Mouse (Mus musculus) limb, embryonic 15.5 days (tissue): ENCODE results near the gene Chil1. TPM values are rescaled to one million over a fixed set of nuclear protein-coding genes. Genes with fewer than 3 reads are reported as not detected.

Experiments used
- ATAC-seq: fragments of 200-750 bp; cut with Nextera tagmentation; 2 replicates; pipeline ENCODE4 v1.8.0; 2017; ENCODE audit warnings: low read depth, moderate TSS enrichment; ENCODE audit not compliant: insufficient number of reproducible peaks, low FRiP score, low TSS enrichment
- H3K27ac ChIP-seq: fragments of 300-500 bp; sonication (generic); 2 replicates; pipeline ENCODE4 v1.5.1; 2015; ENCODE audit warnings: moderate library complexity, mild to moderate bottlenecking, inconsistent platforms
- H3K27me3 ChIP-seq: fragments of 300-500 bp; sonication (generic); 2 replicates; pipeline ENCODE4 v1.6.1; 2015; ENCODE audit warnings: inconsistent platforms
- H3K36me3 ChIP-seq: fragments of 300-500 bp; sonication (generic); 2 replicates; pipeline ENCODE4 v1.6.1; 2015; ENCODE audit warnings: inconsistent platforms
- H3K4me1 ChIP-seq: fragments of 300-500 bp; sonication (generic); 2 replicates; pipeline ENCODE4 v1.6.1; 2015; ENCODE audit warnings: inconsistent platforms
- H3K4me2 ChIP-seq: fragments of 300-500 bp; sonication (generic); 2 replicates; pipeline ENCODE4 v1.6.1; 2015; ENCODE audit warnings: mild to moderate bottlenecking, inconsistent platforms
- H3K4me3 ChIP-seq: fragments of 300-500 bp; sonication (generic); 2 replicates; pipeline ENCODE4 v1.5.1; 2015; ENCODE audit warnings: mild to moderate bottlenecking, inconsistent platforms
- H3K9ac ChIP-seq: fragments of 300-500 bp; sonication (generic); 2 replicates; pipeline ENCODE4 v1.6.1; 2015; ENCODE audit warnings: inconsistent platforms
- H3K9me3 ChIP-seq: fragments of 300-500 bp; sonication (generic); 2 replicates; pipeline ENCODE4 v1.6.1; 2016; ENCODE audit warnings: inconsistent platforms
- WGBS: fragments of 180-500 bp; shearing (Covaris S2); methylation state at CpG from one replicate; pipeline ENCODE4 v1.1.7; 2015; 5-methylcytosine and 5-hydroxymethylcytosine counted together
- polyA plus RNA-seq: library from polyadenylated mRNA; unstranded; fragments of >200 nt; fragmentation: Nextera tagmentation; extraction: Ambion mirVana; gene quantifications from 2 replicates; pipeline ENCODE4 v1.2.1, GENCODE M21; 2015

Gene Chil1
- polyA plus RNA-seq, 1 experiment from 2014 or later, result 9.8 TPM

GRCm38 (mm10) chr1:134233681-134234454 is 51.9 kb downstream of the Chil1 start:
- no peak for ATAC-seq
- Histone ChIP-seq H3K4me1 (peaks cover 32% of the 10 kb centered on the region), H3K27ac (no peak overlapping the region), H3K4me2 (peak overlapping the region; percentile 93), H3K36me3 (no peaks in the 10 kb centered on the region), H3K9me3 (no peaks in the 10 kb centered on the region), H3K4me3 (peak overlapping the region; percentile 43), H3K9ac (no peak overlapping the region), H3K27me3 (peaks cover 48% of the 10 kb centered on the region)
- WGBS, result 50% methylated on average over 19 of the region's 19 CpGs

- ATAC-seq, result 0 out of 2 replicates have a peak, but pooled peaks have one; percentile 21
- Histone ChIP-seq H3K4me1 (peaks cover 32% of the 10 kb centered on the region), H3K9ac (0 out of 2 replicates have a peak overlapping the region, but pooled peaks have one; percentile 18), H3K27me3 (peaks cover 48% of the 10 kb centered on the region), H3K36me3 (no peaks in the 10 kb centered on the region), H3K9me3 (no peaks in the 10 kb centered on the region), H3K4me2 (peak overlapping the region; percentile 93), H3K4me3 (peak overlapping the region; percentile 43), H3K27ac (no peak overlapping the region)
- WGBS, result 2% methylated on average over 41 of the region's 41 CpGs
These were observed 52.7 kb downstream of the Chil1 start for GRCm38 (mm10) chr1:134234455-134235390.

- ATAC-seq, result no peak
These were observed 53.5 kb downstream of the Chil1 start, which contains the start of gene Adora1 for GRCm38 (mm10) chr1:134235391-134235921. Gene Adora1, minus strand, starts transcription at chr1:134235431.

GRCm38 (mm10) chr1:134236142-134236541 is 54.2 kb downstream of the Chil1 start:
- peaks cover 48% of the 10 kb centered on the region for H3K27me3 ChIP-seq
- H3K4me2 ChIP-seq, result peak overlapping the region; percentile 93; the same call in 1 of the 2 replicates
- no peak overlapping the region for H3K27ac ChIP-seq
- no peak overlapping the region for H3K9ac ChIP-seq
- H3K36me3 ChIP-seq, result no peaks in the 10 kb centered on the region
- H3K4me1 ChIP-seq, result peaks cover 32% of the 10 kb centered on the region
- H3K4me3 ChIP-seq, result no peak overlapping the region
- H3K9me3 ChIP-seq, result no peaks in the 10 kb centered on the region
- 30% methylated on average over 3 of the region's 3 CpGs for WGBS
- no peak for ATAC-seq

More at GRCm38 (mm10) chr1:134235391-134235921, 53.5 kb downstream of the Chil1 start, which contains the start of gene Adora1:
- peak within 1 kb of the TSS; percentile 93 for H3K4me2 ChIP-seq
- peak within 1 kb of the TSS; percentile 43 for H3K4me3 ChIP-seq
- H3K4me1 ChIP-seq, result peaks cover 32% of the 10 kb centered on the region
- H3K27me3 ChIP-seq, result peaks cover 48% of the 10 kb centered on the region
- no peak within 1 kb of the TSS for H3K27ac ChIP-seq
- 0 out of 2 replicates have a peak within 1 kb of the TSS, but pooled peaks have one; percentile 33 for H3K9ac ChIP-seq
- WGBS, result 1% methylated on average over 35 of the region's 37 CpGs
- no peaks in the 10 kb centered on the region for H3K9me3 ChIP-seq
- no peaks in the 10 kb centered on the region for H3K36me3 ChIP-seq

GRCm38 (mm10) chr1:134237438-134237837 is 55.5 kb downstream of the Chil1 start:
- 92% methylated on average over 3 of the region's 3 CpGs for WGBS
- Histone ChIP-seq H3K9me3 (no peaks in the 10 kb centered on the region), H3K4me2 (no peak overlapping the region), H3K9ac (no peak overlapping the region), H3K27ac (no peak overlapping the region), H3K36me3 (no peaks in the 10 kb centered on the region), H3K4me1 (peaks cover 29% of the 10 kb centered on the region), H3K27me3 (peaks cover 53% of the 10 kb centered on the region), H3K4me3 (no peak overlapping the region)
- ATAC-seq, result no peak

Other genes with a start within 250 kb of the Chil1 start
- gene Fmod, start 144.9 kb upstream of the Chil1 start, polyA plus RNA-seq, result 147 and 186 TPM in 2 replicates
- 30.9 and 35.1 TPM in 2 replicates for gene Btg2, start 103.1 kb upstream of the Chil1 start, polyA plus RNA-seq
- 0.50 and 0.59 TPM in 2 replicates for gene Chit1, start 70.9 kb upstream of the Chil1 start, polyA plus RNA-seq
- gene Mybph, start 11.3 kb downstream of the Chil1 start, polyA plus RNA-seq, result 55.8 and 102 TPM in 2 replicates
- 1.8 and 2.0 TPM in 2 replicates for gene Adora1, start 53.3 kb downstream of the Chil1 start, polyA plus RNA-seq
- gene Myog, start 107.8 kb downstream of the Chil1 start, polyA plus RNA-seq, result 117 and 227 TPM in 2 replicates
- 7.5 and 11.1 TPM in 2 replicates for gene Ppfia4, start 150.8 kb downstream of the Chil1 start, polyA plus RNA-seq
- gene Tmem183a, start 179.8 kb downstream of the Chil1 start, polyA plus RNA-seq, result 80.2 and 80.3 TPM in 2 replicates
- not detected in 2 replicates for gene 4933406M09Rik, start 203.8 kb downstream of the Chil1 start, polyA plus RNA-seq
- 38.8 and 44.2 TPM in 2 replicates for gene Cyb5r1, start 223.4 kb downstream of the Chil1 start, polyA plus RNA-seq
- gene Adipor1, start 233.2 kb downstream of the Chil1 start, polyA plus RNA-seq, result 102 and 109 TPM in 2 replicates